Mouse (Mus musculus): ENCODE measurements at regions not wholly inside any gene's neighbourhood (a gene's known extent, or its start where the extent isn't known, plus 50 kb on each side); places are given as distances from the start of the nearest gene placed in this dataset.
"Not testable (repeated sequence)": the region's sequence is repeated elsewhere in the genome, so short reads cannot be mapped to it uniquely, and the experiment has no call there.

DNA sequence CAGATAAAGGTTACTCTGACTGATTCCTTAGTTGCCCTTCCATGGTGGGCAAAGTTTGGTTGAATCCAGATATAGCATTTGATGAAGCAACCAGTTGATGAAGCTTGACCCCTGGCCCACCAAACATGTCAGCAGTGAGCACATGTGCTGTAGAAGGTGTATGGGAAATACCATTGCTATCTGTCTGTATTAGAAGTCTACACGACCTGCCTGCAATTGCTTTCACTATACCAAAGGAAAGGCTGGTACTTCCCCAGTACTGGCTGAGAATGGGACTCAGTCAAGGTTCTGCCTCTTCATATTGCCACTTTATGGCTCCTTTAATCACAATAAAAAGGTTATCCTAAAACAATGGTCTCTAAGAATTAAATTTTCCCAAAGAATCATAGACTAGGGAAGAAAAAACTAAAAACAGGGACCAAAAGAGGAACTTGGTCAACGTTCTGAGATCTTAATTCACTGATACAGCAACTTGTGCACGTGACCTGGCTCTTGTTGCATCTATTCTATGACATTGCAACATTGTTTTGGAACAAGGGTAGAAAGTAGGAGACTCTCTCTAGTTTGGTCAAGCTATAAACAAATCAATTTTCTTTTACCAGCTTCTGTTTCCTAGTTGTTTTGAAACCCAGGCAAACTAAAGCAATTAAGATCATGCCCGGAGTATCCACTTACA lies 284.0 kb downstream of the Rapgef2 start:
- no peak for DNase-seq

DNA sequence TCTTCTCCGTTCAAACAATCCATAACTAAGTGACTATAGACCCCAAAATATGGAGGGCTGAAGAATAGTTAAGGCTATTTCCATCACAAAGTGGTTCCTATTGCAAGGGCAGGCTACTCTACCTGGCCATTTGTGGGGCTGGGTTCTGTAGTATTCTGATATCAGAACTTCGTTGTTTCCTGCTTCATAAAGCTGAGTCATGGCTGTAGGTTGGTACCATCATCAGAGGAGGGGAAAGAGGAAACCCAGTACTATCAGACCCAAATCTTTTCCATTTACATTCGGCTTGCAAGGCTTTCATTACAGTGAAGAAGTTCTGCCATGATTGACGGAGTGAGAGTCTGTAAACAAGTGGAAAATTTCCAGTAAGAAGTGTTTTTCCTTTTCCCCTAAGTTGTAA lies 284.6 kb downstream of the Rapgef2 start:
- no peak for DNase-seq

DNA sequence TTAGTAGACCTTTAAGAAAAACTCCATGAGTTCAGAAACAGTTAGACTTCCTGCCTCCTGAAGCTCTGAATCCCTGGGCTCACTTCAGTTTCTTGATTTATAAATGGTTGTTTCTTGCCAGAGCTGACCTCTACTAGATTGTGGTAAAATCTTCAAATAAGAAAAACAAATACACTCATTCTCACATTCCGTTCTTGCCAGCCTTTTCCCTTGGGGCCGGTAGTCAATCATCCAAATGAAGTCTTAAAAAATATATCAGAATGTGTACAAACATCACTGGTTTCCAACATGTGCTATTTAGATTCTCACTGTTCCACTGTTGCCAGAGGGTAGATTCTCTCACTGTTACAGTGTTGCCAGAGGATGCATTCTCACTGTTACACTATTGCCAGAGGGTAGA lies 286.0 kb downstream of the Rapgef2 start:
- no peak for DNase-seq

DNA sequence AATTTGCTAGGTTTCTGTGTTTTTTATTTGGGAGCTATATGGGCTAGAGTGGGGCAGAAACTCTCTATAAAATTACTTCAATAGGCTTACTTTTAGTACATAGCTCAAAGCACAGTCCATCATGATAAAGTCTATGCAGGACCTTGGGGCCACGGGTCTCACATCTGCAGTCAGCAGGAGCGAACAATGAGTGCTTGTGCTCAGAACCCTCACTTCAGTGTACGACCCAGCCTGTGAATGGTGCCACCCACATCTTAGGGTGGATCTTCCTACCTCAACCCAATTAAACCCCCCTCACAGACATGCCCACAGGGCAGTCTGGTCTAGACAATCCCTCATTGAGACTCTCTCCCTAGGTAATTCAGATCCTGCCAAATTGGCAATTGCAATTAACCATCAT lies 286.5 kb downstream of the Rapgef2 start:
- DNase-seq = no peak

DNA sequence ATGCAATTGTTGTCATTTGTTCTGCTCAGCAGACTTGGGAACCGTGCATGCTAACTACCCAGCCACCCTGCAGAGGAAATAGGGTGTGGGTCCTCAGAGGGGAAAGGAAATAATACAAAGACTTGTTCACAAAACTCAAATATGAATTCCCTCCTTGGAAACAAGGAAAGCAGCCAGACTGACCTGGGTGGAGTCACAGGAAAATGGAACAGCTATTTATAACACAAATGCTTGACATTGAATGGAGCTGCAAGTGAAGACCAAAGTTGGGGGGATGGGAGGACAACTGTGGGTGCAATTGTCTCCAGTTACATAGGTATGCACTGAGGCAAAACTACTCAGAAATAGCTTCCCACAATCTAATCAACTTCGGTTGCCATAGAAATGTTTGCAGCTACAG lies 298.2 kb downstream of the Rapgef2 start:
- DNase-seq = no peak

DNA sequence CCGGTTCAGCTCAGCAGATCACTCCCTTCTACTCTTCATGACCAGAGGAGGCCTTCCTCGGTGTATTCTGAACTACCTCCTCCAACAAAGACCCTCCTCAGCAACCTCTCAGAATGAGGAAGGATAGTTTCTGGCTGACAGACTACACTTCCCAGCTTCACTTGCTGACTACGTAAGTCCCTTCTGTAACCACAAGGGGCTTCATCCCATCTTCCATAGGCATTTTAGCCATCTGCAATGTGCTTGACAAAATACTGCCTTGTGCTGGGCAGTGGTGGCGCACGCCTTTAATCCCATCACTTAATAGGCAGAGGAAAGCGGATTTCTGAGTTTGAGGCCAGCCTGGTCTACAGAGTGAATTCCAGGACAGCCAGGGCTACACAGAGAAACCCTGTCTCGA lies 299.6 kb downstream of the Rapgef2 start:
- no peak for DNase-seq

DNA sequence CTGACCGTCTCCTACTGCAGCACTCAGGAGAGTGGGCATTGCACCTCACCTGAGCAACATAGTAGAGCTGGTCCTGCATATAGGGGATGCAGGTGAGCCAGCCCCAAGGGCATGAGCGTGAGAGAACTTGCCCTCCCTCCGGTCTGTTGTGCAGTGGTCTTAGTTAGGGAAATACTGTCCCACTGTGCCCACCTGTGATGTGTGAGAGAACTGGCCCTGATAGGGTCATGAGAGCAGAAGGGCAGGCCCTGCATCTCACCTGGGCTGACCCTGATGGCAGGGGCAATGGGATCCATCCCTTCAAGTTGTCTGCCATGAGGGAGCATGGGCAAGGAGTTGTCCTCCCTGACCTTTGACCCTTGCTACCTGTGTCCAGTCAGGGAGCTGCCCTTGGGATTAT lies 305.3 kb downstream of the Rapgef2 start:
- no peak for DNase-seq

DNA sequence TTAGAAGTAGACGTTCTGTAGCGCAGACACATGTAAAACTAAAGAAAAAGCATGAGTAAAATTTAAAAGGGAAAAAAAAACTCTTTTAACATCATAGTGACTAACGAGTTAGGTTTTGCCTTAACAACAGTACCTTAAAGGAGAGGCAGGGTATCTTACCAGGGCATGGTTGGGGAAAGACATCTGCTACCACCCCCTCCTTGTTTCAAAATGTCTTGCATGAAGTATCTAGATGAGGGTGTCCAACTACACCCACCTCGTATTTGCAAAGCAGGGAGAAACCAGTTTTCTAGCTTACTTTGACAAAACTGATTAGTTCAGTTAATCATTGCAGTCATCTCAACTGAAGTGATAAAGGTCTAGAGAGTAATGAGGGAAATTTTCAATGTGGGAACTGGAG lies 307.5 kb downstream of the Rapgef2 start:
- DNase-seq = no peak

DNA sequence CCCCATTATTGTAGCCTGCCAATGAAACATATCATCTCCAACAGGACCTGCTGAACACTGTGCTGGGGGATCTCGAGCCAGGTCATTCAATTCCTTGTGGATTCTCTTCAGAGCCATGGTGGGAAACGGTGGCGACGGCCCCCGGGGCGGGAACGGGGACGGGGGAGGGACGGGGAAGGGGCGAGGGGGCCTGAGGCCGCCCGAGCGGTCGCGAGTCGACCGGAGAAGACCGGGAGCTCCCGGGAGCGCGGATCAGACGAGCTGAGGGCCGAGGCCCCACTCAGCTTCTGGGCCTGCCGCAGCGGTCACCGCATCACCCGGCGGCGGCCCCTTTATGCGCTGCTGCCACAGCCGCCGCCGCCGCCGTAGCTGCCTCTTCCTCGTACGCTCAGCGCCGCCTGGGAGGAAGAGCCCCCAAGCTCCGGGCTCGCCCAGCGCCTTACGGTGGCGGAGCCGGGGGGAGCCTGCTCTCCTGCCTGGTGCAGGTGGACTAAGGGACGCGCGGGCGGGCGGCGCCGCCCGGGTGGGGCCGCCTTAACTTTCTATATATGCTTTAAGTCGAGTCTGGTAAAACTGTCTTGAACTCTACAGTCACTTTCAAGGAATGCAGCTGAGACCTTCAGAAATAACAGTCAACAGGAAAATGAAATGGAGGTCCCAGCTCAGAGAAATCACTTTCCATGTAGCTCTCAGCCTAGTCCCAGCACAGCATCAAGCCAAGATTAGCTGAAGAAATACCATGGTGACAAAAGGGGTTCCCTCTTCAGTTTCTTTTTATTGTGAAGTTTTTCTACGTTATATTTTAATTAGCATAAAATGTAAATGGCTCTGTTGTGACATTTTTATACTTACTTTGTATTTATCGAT lies 319.4 kb downstream of the Rapgef2 start:
- DNase-seq = peak; percentile 25

DNA sequence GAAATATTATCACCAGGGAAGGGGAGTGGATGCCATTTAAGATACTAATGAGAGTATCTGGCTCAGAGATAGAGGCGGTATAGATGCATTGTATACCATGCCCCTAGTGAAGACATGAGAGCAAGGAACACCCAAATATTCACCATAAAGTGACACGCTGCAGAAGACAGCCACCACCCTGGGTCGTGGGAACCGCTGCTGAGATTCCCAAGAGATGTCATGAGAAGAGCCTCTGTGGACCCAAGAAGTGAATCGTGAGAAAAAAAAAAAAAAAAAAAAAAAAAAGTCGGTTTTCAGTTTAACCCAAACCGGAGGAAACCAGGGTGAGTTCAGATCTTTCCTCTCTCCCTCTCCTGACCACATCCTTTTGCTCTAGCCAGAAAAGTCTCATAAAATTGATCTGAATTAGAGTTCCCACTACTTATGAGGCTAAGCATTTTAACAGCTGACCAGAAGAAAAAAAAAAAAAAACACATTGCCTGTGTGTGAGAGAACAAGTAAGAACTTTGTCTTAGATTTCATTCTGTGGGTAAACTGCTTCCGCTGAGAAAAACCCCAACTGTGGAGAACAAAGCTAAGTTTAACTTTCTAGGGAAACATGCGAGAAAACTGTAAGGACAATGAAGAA lies 322.0 kb downstream of the Rapgef2 start:
- DNase-seq = no peak

DNA sequence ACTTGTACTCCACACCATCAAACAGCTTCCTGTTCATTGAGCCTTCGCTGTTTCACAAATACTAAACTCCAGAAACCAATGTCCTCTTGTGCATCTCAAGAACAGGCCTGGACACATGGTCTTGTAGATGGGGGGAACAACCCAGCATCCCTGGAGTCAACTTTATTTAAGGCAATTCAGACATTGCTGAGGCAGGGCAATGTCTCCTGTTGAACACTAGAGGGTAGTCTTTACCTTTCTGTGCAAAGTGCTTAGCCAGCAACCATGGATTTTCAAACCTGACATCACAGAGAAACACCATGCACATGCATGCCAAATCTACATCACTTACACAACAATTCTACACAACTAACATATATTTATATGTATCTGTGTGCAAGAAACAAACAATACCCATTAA lies 327.5 kb downstream of the Rapgef2 start:
- DNase-seq = peak; percentile 6 to 49

DNA sequence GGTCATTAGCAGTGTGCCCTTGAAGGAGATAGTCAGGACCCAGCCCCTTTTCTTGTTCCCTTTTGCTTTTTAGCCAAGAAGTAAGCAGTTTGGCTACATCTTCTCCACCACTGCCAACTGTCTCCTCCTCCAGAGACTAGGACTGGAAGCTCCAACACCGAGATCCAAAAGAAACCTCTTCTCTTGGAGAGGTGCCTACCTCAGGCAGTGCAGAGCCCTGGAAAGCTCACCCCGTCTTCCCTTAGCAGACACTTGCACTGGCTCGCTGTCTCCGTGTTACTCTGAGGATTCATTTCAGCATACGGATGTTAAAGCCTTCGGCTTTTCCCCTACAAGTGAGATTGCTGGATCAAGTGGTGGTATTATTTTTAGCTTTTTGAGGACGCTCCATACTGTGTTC lies 331.0 kb downstream of the Rapgef2 start:
- no peak for DNase-seq

DNA sequence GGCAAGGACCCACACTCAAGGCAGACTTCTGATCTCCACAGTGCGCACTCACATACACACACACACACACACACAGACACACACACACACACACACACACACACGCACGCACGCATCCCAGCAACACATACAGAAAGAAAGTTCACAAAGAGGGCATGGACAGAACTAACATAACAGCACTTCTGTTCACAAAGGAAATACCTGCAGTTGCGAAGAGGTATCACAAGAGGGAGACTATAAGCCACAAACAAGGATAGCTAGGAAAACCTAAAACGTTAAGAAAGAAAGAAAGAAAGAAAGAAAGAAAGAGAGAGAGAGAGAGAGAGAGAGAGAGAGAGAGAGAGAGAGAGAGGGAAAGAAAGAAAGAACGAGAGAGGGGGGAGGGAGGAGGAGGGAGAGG lies 336.9 kb downstream of the Rapgef2 start:
- not testable (repeated sequence) for DNase-seq

DNA sequence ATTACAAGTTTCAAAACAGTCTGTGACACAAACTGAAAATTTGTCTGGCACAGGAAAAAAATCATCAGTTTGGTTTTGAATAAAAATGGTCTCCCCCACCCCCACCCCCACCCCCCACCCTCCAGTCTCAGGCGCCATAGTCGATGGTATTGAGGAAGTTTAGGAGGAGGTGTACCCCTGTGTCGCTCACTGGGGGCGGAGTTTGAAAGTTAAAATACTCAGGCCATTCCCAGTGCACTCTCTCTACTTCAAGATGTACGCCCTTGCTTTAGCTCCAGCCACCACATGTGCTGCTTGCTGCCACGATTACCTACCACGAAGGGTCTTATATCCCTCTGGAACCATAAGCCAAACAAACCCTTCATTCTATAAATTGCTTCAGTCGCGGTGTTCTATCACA lies 337.6 kb downstream of the Rapgef2 start:
- no peak for DNase-seq

DNA sequence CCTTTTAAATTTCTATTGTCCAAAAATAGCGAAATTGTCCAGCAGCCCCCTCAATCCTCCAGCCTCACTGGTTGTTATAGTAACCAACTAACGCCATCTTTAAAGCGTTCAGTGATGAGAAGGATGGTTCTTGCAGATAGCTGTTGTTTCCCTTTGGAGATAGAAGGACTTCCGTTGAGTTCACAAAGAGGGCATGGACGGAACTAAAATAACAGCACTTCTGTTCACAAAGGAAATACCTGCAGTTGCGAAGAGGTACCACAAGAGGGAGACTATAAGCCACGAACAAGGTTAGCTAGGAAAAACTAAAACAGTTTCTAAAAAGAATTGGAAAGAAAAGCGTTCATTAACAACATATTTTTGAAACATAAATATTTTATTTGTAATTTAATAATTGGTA lies 338.1 kb downstream of the Rapgef2 start:
- peak; percentile 22 to 64 for DNase-seq

DNA sequence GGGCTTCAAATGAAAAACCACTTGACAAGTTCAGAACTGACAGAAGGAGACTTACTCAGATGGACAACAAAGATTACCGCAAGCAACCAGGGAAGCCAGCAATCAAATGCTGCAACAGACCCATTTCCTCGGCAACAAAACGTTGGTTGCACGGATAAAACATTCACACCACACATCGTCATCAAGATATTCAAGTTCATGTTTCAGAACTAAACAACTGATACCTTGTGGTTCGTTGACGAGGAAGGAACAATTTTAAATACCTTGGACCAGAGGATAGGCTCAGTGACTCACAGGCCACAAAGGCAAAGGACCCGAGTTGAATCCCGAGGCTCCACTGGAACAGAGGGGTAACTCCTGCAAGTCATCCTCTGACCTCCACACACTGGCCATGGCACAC lies 339.1 kb downstream of the Rapgef2 start:
- no peak for DNase-seq

DNA sequence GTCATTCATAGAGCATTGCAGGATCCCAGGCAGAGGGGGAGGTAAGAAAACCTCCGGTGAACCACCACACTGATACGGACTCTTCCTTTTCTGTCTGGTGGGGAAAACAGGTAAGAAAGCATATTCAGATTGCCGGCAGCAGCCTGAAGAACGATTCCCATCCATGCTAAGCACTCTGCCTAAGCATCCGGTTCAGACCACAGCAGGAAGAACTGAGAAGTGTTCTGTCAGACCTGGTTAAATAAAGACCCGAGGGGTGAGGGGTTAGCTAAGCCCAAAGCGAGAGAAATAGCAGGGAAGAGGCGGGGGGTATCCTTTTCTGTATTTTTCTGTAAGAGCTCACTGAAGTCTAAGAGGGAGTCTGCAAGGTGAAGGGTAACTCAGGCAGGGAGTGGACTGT lies 342.1 kb downstream of the Rapgef2 start:
- DNase-seq = no peak

DNA sequence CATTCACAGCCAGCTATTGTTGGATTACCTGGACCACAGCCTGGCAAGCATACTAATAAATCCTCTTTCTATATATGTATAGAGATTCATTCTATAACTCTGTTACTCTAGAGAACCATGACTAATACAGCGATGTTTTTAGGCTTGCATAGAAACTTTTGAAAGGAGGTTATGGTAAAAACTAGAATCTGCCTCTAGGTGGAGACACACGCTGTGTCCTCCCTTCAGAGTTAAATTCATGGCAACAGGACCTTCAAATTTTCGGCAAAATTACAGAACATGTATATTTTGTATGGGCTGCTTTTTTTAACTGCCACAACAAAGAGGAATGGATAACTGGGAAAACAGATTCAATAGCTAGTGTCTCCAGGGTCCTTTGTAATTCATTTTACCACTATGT lies 353.3 kb downstream of the Rapgef2 start:
- no peak for DNase-seq

DNA sequence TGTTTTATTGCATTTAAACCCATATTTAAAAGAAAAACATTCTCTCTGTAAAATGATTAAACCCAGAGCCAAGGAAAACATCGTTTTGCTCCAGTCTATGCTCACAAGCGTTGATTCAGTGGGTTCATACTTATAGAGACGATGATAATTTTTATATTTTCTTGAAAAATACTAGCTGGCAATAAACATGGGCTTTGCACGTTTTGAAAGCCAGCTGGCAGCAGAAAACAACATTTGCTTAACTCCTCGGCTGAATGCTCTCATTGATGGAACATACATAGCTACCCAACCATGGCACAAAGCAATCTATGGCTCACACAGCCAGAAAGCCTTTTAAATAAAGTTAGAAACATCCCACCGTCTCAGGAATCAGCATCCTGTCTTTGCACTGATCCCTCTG lies 366.5 kb downstream of the Rapgef2 start:
- DNase-seq = no peak

DNA sequence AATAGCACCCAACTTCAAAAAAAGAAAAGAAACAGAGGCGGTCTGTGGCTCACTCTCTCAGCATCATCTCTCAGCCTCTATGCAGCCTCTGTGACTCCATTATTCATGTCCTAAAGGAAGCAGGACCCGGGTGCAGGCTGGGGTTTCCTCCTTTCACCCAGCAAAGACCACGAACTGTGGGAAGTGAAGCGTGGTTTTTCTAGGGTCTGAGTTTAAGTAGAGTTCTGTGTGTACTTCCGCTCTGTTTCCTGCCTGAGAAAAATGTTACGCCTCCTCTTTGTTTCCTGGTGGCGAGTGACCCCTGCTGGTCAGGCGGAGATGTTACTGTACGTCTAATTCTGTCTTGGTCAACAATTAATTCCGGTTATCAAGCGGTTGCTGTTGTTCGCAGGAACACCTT lies 366.9 kb downstream of the Rapgef2 start:
- DNase-seq = peak; percentile 73 to 75

DNA sequence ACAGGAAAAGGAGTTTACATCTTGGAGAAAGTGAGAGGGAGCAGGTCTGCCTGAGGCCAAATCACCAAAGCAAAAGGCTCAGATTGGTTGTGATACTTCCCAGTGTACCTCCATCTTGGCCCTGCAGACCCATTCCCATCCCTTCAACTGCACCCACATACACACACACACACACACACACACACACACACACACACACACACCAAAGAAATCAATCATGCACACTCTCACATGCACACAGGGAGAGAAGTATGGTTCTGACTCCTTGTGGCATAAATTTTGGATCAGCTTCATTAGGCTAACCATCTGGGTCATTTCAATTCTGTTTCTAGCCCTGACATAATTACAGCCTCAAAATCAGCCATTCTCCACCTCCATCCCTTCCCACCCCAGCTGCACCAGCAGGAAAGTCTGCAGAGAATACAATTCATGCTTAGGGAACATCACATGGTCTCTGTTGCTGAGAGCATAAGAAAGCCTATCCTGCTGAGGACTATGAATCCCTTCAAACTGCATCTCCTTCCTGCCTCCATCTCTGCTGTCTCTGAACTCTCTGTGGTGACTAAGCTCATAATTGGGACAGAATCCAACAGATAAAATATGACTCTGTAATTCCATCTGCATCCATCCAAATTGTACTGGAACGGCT lies 378.0 kb downstream of the Rapgef2 start:
- DNase-seq = no peak

DNA sequence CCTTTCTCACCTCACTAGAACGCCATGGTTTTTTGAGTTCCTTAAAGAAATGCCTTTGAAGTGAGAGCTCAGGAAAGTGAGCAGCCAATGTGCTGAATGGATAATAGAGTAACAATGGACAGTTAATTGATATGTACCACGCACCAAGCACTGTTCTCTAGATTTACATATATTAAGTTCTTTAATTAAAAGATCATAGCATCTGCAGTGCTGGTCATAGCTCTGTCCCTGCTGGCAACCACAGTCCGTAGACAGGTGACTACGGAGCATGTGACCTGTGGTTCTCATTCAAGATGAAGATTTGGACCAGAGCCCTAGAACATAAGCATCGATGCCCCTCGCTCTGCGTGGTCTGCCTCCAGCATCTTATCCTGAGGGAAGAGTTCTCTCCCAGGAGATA lies 378.5 kb downstream of the Rapgef2 start:
- DNase-seq = no peak

DNA sequence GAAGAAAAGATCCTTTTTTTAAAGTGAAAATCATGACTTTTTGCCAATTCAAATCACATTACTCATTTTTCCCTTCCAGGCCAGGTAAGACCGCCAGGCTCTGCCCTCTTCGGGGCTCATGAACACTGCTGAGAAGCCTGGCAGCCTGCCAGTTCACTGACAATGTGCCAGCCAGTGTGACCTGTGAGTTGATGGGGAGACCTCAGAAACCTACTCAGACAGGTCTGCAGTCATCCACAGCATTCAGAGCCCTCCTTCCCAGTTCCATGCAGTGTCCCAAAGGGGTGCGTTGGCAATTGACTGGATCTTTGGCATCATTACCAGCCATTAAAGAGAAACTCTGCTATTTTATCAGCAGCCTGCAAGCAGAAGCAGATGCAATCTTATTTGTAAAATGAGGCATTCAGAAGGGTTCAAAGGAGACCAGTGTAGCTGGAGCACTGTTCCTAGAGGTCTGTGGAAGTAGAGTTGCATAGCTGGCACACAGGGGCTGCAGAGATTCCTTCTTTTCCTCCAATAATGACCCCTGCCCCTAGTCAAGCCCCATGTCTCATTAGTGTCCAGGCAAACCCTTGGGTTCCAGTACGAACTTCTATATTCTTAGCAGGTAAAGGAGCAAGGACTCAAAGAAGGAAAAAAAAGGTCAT lies 384.4 kb downstream of the Rapgef2 start:
- DNase-seq = peak; percentile 47
